Mouse (Mus musculus): ENCODE results near the gene Haghl. TPM values are rescaled to one million over a fixed set of nuclear protein-coding genes. Genes with fewer than 3 reads are reported as not detected.
"Not testable (repeated sequence)": the region's sequence is repeated elsewhere in the genome, so short reads cannot be mapped to it uniquely, and the experiment has no call there.

Gene Haghl
- polyA plus RNA-seq, 1 experiment from 2014 or later, result 165 TPM

DNA sequence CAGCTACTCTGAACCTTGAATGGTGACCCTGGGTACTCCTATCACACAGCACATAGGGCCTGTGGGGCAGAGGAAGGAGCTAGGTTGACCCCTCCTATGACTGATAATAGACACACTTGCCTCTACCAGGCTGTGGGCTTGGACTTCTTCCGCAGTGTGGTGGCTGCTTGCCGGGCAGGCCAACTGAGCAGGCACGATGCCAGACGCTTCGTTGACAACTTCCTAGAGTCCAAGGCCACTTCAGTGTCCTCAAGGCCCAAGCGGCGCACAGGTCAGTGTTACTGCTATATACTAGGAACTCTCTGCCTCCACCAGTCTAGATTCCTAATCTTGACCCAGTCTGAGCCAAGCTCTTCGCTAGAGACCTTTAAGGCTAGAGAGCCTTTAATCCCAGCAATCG lies 41.6 kb downstream of the Haghl start:
- Histone ChIP-seq H3K4me2 (ENCODE audit: low read length) (no peak overlapping the region), H3K4me1 (ENCODE audit: control insufficient read depth, insufficient read depth, low read length) (no peaks in the 10 kb centered on the region), H3K9ac (ENCODE audit: low read depth, low read length) (no peak overlapping the region), H3K27ac (ENCODE audit: low read length) (no peak overlapping the region), H3K4me3 (ENCODE audit: low read depth, low read length) (no peak overlapping the region), H3K36me3 (ENCODE audit: control insufficient read depth, insufficient read depth, low read length) (no peaks in the 10 kb centered on the region), H3K9me3 (replicated peaks; ENCODE audit: control insufficient read depth, low read length, poor library complexity, severe bottlenecking) (no peaks in the 10 kb centered on the region), H3K27me3 (ENCODE audit: control insufficient read depth, insufficient read depth, low read depth, low read length) (no peaks in the 10 kb centered on the region)
- 96% methylated on average over 9 of the region's 9 CpGs for WGBS
- ATAC-seq, result no peak

DNA sequence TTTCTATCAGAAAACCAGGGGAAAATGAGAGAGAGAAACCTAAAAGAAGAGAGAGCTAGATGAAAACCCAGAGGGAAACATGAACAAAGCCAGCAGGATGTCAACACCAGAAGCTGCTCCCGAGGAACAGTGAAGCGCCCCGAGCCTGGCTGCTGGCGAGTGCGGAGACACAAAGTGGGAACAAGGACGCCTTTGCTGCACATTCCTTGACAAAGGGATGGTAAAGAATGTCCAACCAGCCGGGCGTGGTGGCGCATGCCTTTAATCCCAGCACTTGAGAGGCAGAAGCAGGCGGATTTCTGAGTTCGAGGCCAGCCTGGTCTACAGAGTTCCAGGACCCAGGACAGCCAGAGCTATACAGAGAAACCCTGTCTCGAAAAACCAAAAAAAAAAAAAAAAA lies 44.0 kb downstream of the Haghl start:
- not testable (repeated sequence) for H3K27me3 ChIP-seq (ENCODE audit: control insufficient read depth, insufficient read depth, low read depth, low read length); H3K9ac ChIP-seq (ENCODE audit: low read depth, low read length); H3K4me2 ChIP-seq (ENCODE audit: low read length); H3K36me3 ChIP-seq (ENCODE audit: control insufficient read depth, insufficient read depth, low read length); H3K4me1 ChIP-seq (ENCODE audit: control insufficient read depth, insufficient read depth, low read length); H3K27ac ChIP-seq (ENCODE audit: low read length); ATAC-seq; H3K9me3 ChIP-seq (replicated peaks; ENCODE audit: control insufficient read depth, low read length, poor library complexity, severe bottlenecking); H3K4me3 ChIP-seq (ENCODE audit: low read depth, low read length)
- 68% methylated on average over 12 of the region's 12 CpGs for WGBS

- Histone ChIP-seq H3K4me1 (ENCODE audit: control insufficient read depth, insufficient read depth, low read length) (no peaks in the 10 kb centered on the region), H3K4me3 (ENCODE audit: low read depth, low read length) (no peak overlapping the region), H3K9me3 (replicated peaks; ENCODE audit: control insufficient read depth, low read length, poor library complexity, severe bottlenecking) (no peaks in the 10 kb centered on the region), H3K27ac (ENCODE audit: low read length) (no peak overlapping the region), H3K27me3 (ENCODE audit: control insufficient read depth, insufficient read depth, low read depth, low read length) (no peaks in the 10 kb centered on the region), H3K4me2 (ENCODE audit: low read length) (no peak overlapping the region), H3K9ac (ENCODE audit: low read depth, low read length) (no peak overlapping the region), H3K36me3 (ENCODE audit: control insufficient read depth, insufficient read depth, low read length) (no peaks in the 10 kb centered on the region)
- no peak for ATAC-seq
- 89% methylated on average over 7 of the region's 7 CpGs for WGBS
These were observed 46.6 kb downstream of the Haghl start for GRCm38 (mm10) chr17:25738861-25739260.

DNA sequence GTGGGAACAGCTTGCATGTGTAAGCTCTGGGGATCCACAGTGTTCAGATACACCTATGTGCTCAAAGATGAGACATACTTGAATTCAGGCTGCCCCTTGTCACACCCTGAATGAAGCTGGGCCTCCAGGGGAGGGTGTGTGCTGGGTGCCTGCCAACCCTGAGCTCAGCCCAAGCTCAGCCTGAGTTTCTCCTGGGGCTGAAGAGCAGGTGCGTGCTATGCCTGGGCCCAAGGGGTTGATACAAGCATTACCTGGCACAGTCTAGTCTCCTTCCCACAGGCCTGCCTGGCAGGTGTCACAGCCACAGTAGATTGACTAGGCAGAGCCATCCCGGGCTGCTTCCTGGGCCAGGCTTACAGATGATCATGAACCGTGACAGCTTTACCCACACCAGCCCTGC lies 49.7 kb downstream of the Haghl start, which contains the start of gene Mslnl:
Mslnl (plus strand) TSS at position 298 of the 400 bp plus-strand sequence.
- Histone ChIP-seq H3K27me3 (ENCODE audit: control insufficient read depth, insufficient read depth, low read depth, low read length) (no peaks in the 10 kb centered on the region), H3K27ac (ENCODE audit: low read length) (no peak within 1 kb of the TSS), H3K4me1 (ENCODE audit: control insufficient read depth, insufficient read depth, low read length) (no peaks in the 10 kb centered on the region), H3K4me2 (ENCODE audit: low read length) (no peak within 1 kb of the TSS), H3K9ac (ENCODE audit: low read depth, low read length) (no peak within 1 kb of the TSS), H3K9me3 (replicated peaks; ENCODE audit: control insufficient read depth, low read length, poor library complexity, severe bottlenecking) (no peaks in the 10 kb centered on the region), H3K4me3 (ENCODE audit: low read depth, low read length) (no peak within 1 kb of the TSS), H3K36me3 (ENCODE audit: control insufficient read depth, insufficient read depth, low read length) (no peaks in the 10 kb centered on the region; the same call in 1 of the 2 replicates)
- ATAC-seq, result no peak
- 68% methylated on average over 3 of the region's 3 CpGs for WGBS

GRCm38 (mm10) chr17:25735246-25735645 lies 50.2 kb downstream of the Haghl start:
- Histone ChIP-seq H3K9ac (ENCODE audit: low read depth, low read length) (no peak overlapping the region), H3K36me3 (ENCODE audit: control insufficient read depth, insufficient read depth, low read length) (peaks cover 2% of the 10 kb centered on the region; the same call in 1 of the 2 replicates), H3K27me3 (ENCODE audit: control insufficient read depth, insufficient read depth, low read depth, low read length) (no peaks in the 10 kb centered on the region), H3K27ac (ENCODE audit: low read length) (no peak overlapping the region), H3K9me3 (replicated peaks; ENCODE audit: control insufficient read depth, low read length, poor library complexity, severe bottlenecking) (no peaks in the 10 kb centered on the region), H3K4me3 (ENCODE audit: low read depth, low read length) (no peak overlapping the region), H3K4me2 (ENCODE audit: low read length) (no peak overlapping the region), H3K4me1 (ENCODE audit: control insufficient read depth, insufficient read depth, low read length) (no peaks in the 10 kb centered on the region)
- WGBS, result 81% methylated on average over 5 of the region's 5 CpGs
- no peak for ATAC-seq

GRCm38 (mm10) chr17:25732082-25732481 lies 53.4 kb downstream of the Haghl start:
- no peaks in the 10 kb centered on the region for H3K27me3 ChIP-seq (ENCODE audit: control insufficient read depth, insufficient read depth, low read depth, low read length)
- H3K4me3 ChIP-seq (ENCODE audit: low read depth, low read length), result no peak overlapping the region
- 15% methylated on average over 2 of the region's 2 CpGs for WGBS
- no peaks in the 10 kb centered on the region for H3K9me3 ChIP-seq (replicated peaks; ENCODE audit: control insufficient read depth, low read length, poor library complexity, severe bottlenecking)
- no peak overlapping the region for H3K9ac ChIP-seq (ENCODE audit: low read depth, low read length)
- no peak overlapping the region for H3K27ac ChIP-seq (ENCODE audit: low read length)
- H3K4me1 ChIP-seq (ENCODE audit: control insufficient read depth, insufficient read depth, low read length), result peaks cover 10% of the 10 kb centered on the region
- no peak overlapping the region for H3K4me2 ChIP-seq (ENCODE audit: low read length)
- H3K36me3 ChIP-seq (ENCODE audit: control insufficient read depth, insufficient read depth, low read length), result peaks cover 2% of the 10 kb centered on the region; the same call in 1 of the 2 replicates
- no peak for ATAC-seq

Small RNA genes within 50 kb of the gene (microRNA-seq; reads per million reads assigned to microRNA genes)
- gene Gm25083 (not detected), gene Mir3082 (not detected), gene Mir6966 (not detected)

Other genes with a start within 250 kb of the Haghl start
- gene Sox8, start 215.0 kb downstream of the Haghl start, polyA plus RNA-seq (2015; fragmentation: Nextera tagmentation; extraction: Ambion mirVana), result 10.1 and 16.2 TPM in 2 replicates
- gene Lmf1, start 206.6 kb downstream of the Haghl start, polyA plus RNA-seq (2015; fragmentation: Nextera tagmentation; extraction: Ambion mirVana), result 20.4 and 20.6 TPM in 2 replicates
- 3.2 and 7.3 TPM in 2 replicates for gene Gng13, start 68.5 kb downstream of the Haghl start, polyA plus RNA-seq (2015; fragmentation: Nextera tagmentation; extraction: Ambion mirVana)
- 4.7 and 5.4 TPM in 2 replicates for gene Chtf18, start 58.3 kb downstream of the Haghl start, polyA plus RNA-seq (2015; fragmentation: Nextera tagmentation; extraction: Ambion mirVana)
- 26.6 and 26.8 TPM in 2 replicates for gene Rpusd1, start 58.0 kb downstream of the Haghl start, polyA plus RNA-seq (2015; fragmentation: Nextera tagmentation; extraction: Ambion mirVana)
- not detected in 2 replicates for gene Mslnl, start 49.6 kb downstream of the Haghl start, polyA plus RNA-seq (2015; fragmentation: Nextera tagmentation; extraction: Ambion mirVana)
- gene Msln, start 31.3 kb downstream of the Haghl start, polyA plus RNA-seq (2015; fragmentation: Nextera tagmentation; extraction: Ambion mirVana), result 0.15 and 0.85 TPM in 2 replicates
- gene Narfl, start 11.9 kb downstream of the Haghl start, polyA plus RNA-seq (2015; fragmentation: Nextera tagmentation; extraction: Ambion mirVana), result 29.0 and 30.2 TPM in 2 replicates
- gene Ccdc78, start 907 bp upstream of the Haghl start, polyA plus RNA-seq (2015; fragmentation: Nextera tagmentation; extraction: Ambion mirVana), result 0.34 and 0.39 TPM in 2 replicates
- gene Fam173a, start 7.2 kb upstream of the Haghl start, polyA plus RNA-seq (2015; fragmentation: Nextera tagmentation; extraction: Ambion mirVana), result 91.8 and 96.9 TPM in 2 replicates
- 1.3 TPM in 1 of 2 replicates, not detected in the other for gene AC134908.4, start 10.0 kb upstream of the Haghl start, polyA plus RNA-seq (2015; fragmentation: Nextera tagmentation; extraction: Ambion mirVana)
- gene Metrn, start 11.5 kb upstream of the Haghl start, polyA plus RNA-seq (2015; fragmentation: Nextera tagmentation; extraction: Ambion mirVana), result 33.1 and 37.1 TPM in 2 replicates
- gene Fbxl16, start 23.4 kb upstream of the Haghl start, polyA plus RNA-seq (2015; fragmentation: Nextera tagmentation; extraction: Ambion mirVana), result 45.6 and 52.4 TPM in 2 replicates
- gene Wdr24, start 38.0 kb upstream of the Haghl start, polyA plus RNA-seq (2015; fragmentation: Nextera tagmentation; extraction: Ambion mirVana), result 32.7 and 33.5 TPM in 2 replicates
- gene Jmjd8, start 43.2 kb upstream of the Haghl start, polyA plus RNA-seq (2015; fragmentation: Nextera tagmentation; extraction: Ambion mirVana), result 52.0 and 60.4 TPM in 2 replicates
- gene Stub1, start 47.7 kb upstream of the Haghl start, polyA plus RNA-seq (2015; fragmentation: Nextera tagmentation; extraction: Ambion mirVana), result 358 and 382 TPM in 2 replicates
- gene Rhbdl1, start 51.6 kb upstream of the Haghl start, polyA plus RNA-seq (2015; fragmentation: Nextera tagmentation; extraction: Ambion mirVana), result 59.3 and 66.1 TPM in 2 replicates
- gene Gm20683, start 56.1 kb upstream of the Haghl start, polyA plus RNA-seq (2015; fragmentation: Nextera tagmentation; extraction: Ambion mirVana), result 11.8 and 14.5 TPM in 2 replicates
- 15.2 and 16.7 TPM in 2 replicates for gene Rhot2, start 59.2 kb upstream of the Haghl start, polyA plus RNA-seq (2015; fragmentation: Nextera tagmentation; extraction: Ambion mirVana)
- gene Wdr90, start 75.8 kb upstream of the Haghl start, polyA plus RNA-seq (2015; fragmentation: Nextera tagmentation; extraction: Ambion mirVana), result 18.5 and 21.6 TPM in 2 replicates
- gene Mcrip2, start 83.1 kb upstream of the Haghl start, polyA plus RNA-seq (2015; fragmentation: Nextera tagmentation; extraction: Ambion mirVana), result 18.0 and 25.3 TPM in 2 replicates
- gene Mettl26, start 89.4 kb upstream of the Haghl start, polyA plus RNA-seq (2015; fragmentation: Nextera tagmentation; extraction: Ambion mirVana), result 62.2 and 63.5 TPM in 2 replicates
- 0.45 and 0.52 TPM in 2 replicates for gene Wfikkn1, start 95.2 kb upstream of the Haghl start, polyA plus RNA-seq (2015; fragmentation: Nextera tagmentation; extraction: Ambion mirVana)
- 50.9 and 52.2 TPM in 2 replicates for gene Rab40c, start 134.1 kb upstream of the Haghl start, polyA plus RNA-seq (2015; fragmentation: Nextera tagmentation; extraction: Ambion mirVana)
- gene Pigq, start 159.3 kb upstream of the Haghl start, polyA plus RNA-seq (2015; fragmentation: Nextera tagmentation; extraction: Ambion mirVana), result 71.3 and 85.3 TPM in 2 replicates
- gene Nhlrc4, start 159.3 kb upstream of the Haghl start, polyA plus RNA-seq (2015; fragmentation: Nextera tagmentation; extraction: Ambion mirVana), result 0.16 and 0.78 TPM in 2 replicates
- 2.8 and 3.1 TPM in 2 replicates for gene A930017K11Rik, start 166.9 kb upstream of the Haghl start, polyA plus RNA-seq (2015; fragmentation: Nextera tagmentation; extraction: Ambion mirVana)
- 20.6 and 20.8 TPM in 2 replicates for gene Capn15, start 200.1 kb upstream of the Haghl start, polyA plus RNA-seq (2015; fragmentation: Nextera tagmentation; extraction: Ambion mirVana)

Measured in midbrain, embryonic 16.5 days (tissue).